20 mouse cellular contexts compared by ENCODE assay signal in genomic region chr2:180302201-180302600, GRCm38 (mm10). TPM values are rescaled to one million over a fixed set of nuclear protein-coding genes. Genes with fewer than 3 reads are reported as not detected.
"Had no signal": no experiment of that assay in that cellular context is flagged by ENCODE, and none has a peak within 500 bp of the region (broad histone marks: within the 10 kb centered on the region; RNA-seq: fewer than 3 reads in every experiment).

No protein-coding gene starts in this region.

- ATAC-seq: midbrain, embryonic 16.5 days had no signal

- H3K9ac ChIP-seq: kidney, embryonic 15.5 days; limb, embryonic 13.5 days; liver, embryonic 14.5 days; midbrain, embryonic 12.5 days; neural tube, embryonic 13.5 days had no signal

- H3K36me3 ChIP-seq: kidney, embryonic 15.5 days; limb, embryonic 13.5 days; midbrain, embryonic 12.5 days; neural tube, embryonic 13.5 days had no signal

- H3K27me3 ChIP-seq: kidney, embryonic 15.5 days; limb, embryonic 13.5 days; neural tube, embryonic 13.5 days had no signal

- H3K9me3 ChIP-seq: kidney, embryonic 15.5 days; midbrain, embryonic 12.5 days; neural tube, embryonic 13.5 days had no signal

- H3K4me3 ChIP-seq: kidney, embryonic 15.5 days; limb, embryonic 13.5 days; midbrain, embryonic 12.5 days; neural tube, embryonic 13.5 days had no signal

- H3K4me1 ChIP-seq: limb, embryonic 13.5 days; midbrain, embryonic 12.5 days; neural tube, embryonic 13.5 days had no signal

- DNase-seq: kidney, adult 18-20 months; kidney, postnatal 25 days; left cerebral cortex, postnatal 4 days; lung, postnatal 14 days; retina, postnatal 1 day; right cerebral cortex, postnatal 4 days; spleen, adult 18-20 months; thymus, adult 2 months; thymus, postnatal 25 days had no signal

- H3K27ac ChIP-seq: kidney, embryonic 15.5 days; limb, embryonic 13.5 days; liver, embryonic 14.5 days; midbrain, embryonic 12.5 days; neural tube, embryonic 13.5 days had no signal

- H3K4me2 ChIP-seq: kidney, embryonic 15.5 days; limb, embryonic 13.5 days; midbrain, embryonic 12.5 days; neural tube, embryonic 13.5 days had no signal

RNA-seq across cellular contexts. Expression of gene Rbbp8nl, which starts 12.5 kb away (rescaled TPM):
- total RNA-seq: layer of hippocampus, postnatal 10 days; left cerebral cortex, postnatal 10 days; left cerebral cortex, postnatal 4 days; liver, adult 2 months; megakaryocyte-erythroid progenitor cell, adult 5-6 weeks had no signal
- polyA plus RNA-seq: liver, adult 2 months; midbrain, embryonic 16.5 days; neural tube, embryonic 13.5 days; testis, adult 2 months had no signal

RNA-seq across cellular contexts. Expression of gene Gata5, which starts 32.3 kb away (rescaled TPM):
- total RNA-seq: layer of hippocampus, postnatal 10 days; left cerebral cortex, postnatal 10 days; left cerebral cortex, postnatal 4 days; megakaryocyte-erythroid progenitor cell, adult 5-6 weeks had no signal
- polyA plus RNA-seq: midbrain, embryonic 12.5 days; midbrain, embryonic 16.5 days had no signal
